Mouse (Mus musculus) embryonic fibroblast, embryonic 13.5 days (primary cell): ENCODE data around the gene Crisp4.

ENCODE experiments used
- CTCF ChIP-seq: IDR thresholded peaks from 2 replicates; pipeline ENCODE4 v1.5.1; 2011; ENCODE audit warnings: mild to moderate bottlenecking, control low read depth, low read length, moderate library complexity, borderline replicate concordance; ENCODE audit not compliant: insufficient read depth
- POLR2A ChIP-seq: IDR thresholded peaks from 2 replicates; pipeline ENCODE4 v1.6.1; 2011; ENCODE audit warnings: low read depth, mild to moderate bottlenecking, control low read depth, low read length, moderate library complexity

DNA sequence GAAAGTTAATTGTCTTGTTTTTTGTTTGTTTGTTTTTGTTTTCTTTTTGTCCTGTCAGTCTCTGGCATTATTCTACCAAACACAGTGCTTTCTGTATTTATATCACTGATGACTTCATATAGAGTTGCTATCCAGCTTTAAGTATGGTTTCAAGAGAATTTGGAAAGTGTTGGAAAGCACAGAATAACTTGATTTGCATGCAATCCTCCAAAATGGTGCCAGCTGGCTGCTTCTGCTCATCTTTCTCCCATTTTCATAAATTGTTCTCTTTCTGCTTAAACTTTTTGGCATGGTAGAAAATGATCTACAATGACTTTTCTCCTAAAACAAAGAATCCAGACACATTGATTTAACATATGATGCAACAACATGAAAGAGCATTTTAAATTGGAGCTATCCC lies 2.5 kb upstream of the Crisp4 start:
- no peak for TF ChIP-seq POLR2A
- no peak for TF ChIP-seq CTCF
